Mouse (Mus musculus) limb, embryonic 15.5 days (tissue): ENCODE measurements around the gene Shank2. TPM values are rescaled to one million over a fixed set of nuclear protein-coding genes. Genes with fewer than 3 reads are reported as not detected.

ENCODE experiments used
- ATAC-seq: fragments of 200-750 bp; cut with Nextera tagmentation; 2 replicates; pipeline ENCODE4 v1.8.0; 2017; ENCODE audit warnings: low read depth, moderate TSS enrichment; ENCODE audit not compliant: insufficient number of reproducible peaks, low FRiP score, low TSS enrichment
- H3K27ac ChIP-seq: fragments of 300-500 bp; sonication (generic); 2 replicates; pipeline ENCODE4 v1.5.1; 2015; ENCODE audit warnings: moderate library complexity, mild to moderate bottlenecking, inconsistent platforms
- H3K27me3 ChIP-seq: fragments of 300-500 bp; sonication (generic); 2 replicates; pipeline ENCODE4 v1.6.1; 2015; ENCODE audit warnings: inconsistent platforms
- H3K36me3 ChIP-seq: fragments of 300-500 bp; sonication (generic); 2 replicates; pipeline ENCODE4 v1.6.1; 2015; ENCODE audit warnings: inconsistent platforms
- H3K4me1 ChIP-seq: fragments of 300-500 bp; sonication (generic); 2 replicates; pipeline ENCODE4 v1.6.1; 2015; ENCODE audit warnings: inconsistent platforms
- H3K4me2 ChIP-seq: fragments of 300-500 bp; sonication (generic); 2 replicates; pipeline ENCODE4 v1.6.1; 2015; ENCODE audit warnings: mild to moderate bottlenecking, inconsistent platforms
- H3K4me3 ChIP-seq: fragments of 300-500 bp; sonication (generic); 2 replicates; pipeline ENCODE4 v1.5.1; 2015; ENCODE audit warnings: mild to moderate bottlenecking, inconsistent platforms
- H3K9ac ChIP-seq: fragments of 300-500 bp; sonication (generic); 2 replicates; pipeline ENCODE4 v1.6.1; 2015; ENCODE audit warnings: inconsistent platforms
- H3K9me3 ChIP-seq: fragments of 300-500 bp; sonication (generic); 2 replicates; pipeline ENCODE4 v1.6.1; 2016; ENCODE audit warnings: inconsistent platforms
- WGBS: fragments of 180-500 bp; shearing (Covaris S2); methylation state at CpG from one replicate; pipeline ENCODE4 v1.1.7; 2015; 5-methylcytosine and 5-hydroxymethylcytosine counted together
- polyA plus RNA-seq: library from polyadenylated mRNA; unstranded; fragments of >200 nt; fragmentation: Nextera tagmentation; extraction: Ambion mirVana; gene quantifications from 2 replicates; pipeline ENCODE4 v1.2.1, GENCODE M21; 2015

Gene Shank2
- polyA plus RNA-seq, 1 experiment from 2014 or later, result 0.17 TPM

GRCm38 (mm10) chr7:144111981-144112380 lies 110.3 kb downstream of the Shank2 start:
- no peaks in the 10 kb centered on the region for H3K36me3 ChIP-seq
- no peak overlapping the region for H3K9ac ChIP-seq
- no peak overlapping the region for H3K4me2 ChIP-seq
- no peaks in the 10 kb centered on the region for H3K4me1 ChIP-seq
- no peaks in the 10 kb centered on the region for H3K27me3 ChIP-seq
- ATAC-seq, result no peak
- WGBS, result 71% methylated on average over 3 of the region's 3 CpGs
- no peaks in the 10 kb centered on the region for H3K9me3 ChIP-seq
- no peak overlapping the region for H3K4me3 ChIP-seq
- H3K27ac ChIP-seq, result no peak overlapping the region

GRCm38 (mm10) chr7:144114230-144114629 lies 112.5 kb downstream of the Shank2 start:
- no peaks in the 10 kb centered on the region for H3K9me3 ChIP-seq
- H3K27me3 ChIP-seq, result no peaks in the 10 kb centered on the region
- H3K4me3 ChIP-seq, result no peak overlapping the region
- WGBS, result 59% methylated on average over 3 of the region's 3 CpGs
- no peaks in the 10 kb centered on the region for H3K4me1 ChIP-seq
- no peak for ATAC-seq
- no peak overlapping the region for H3K4me2 ChIP-seq
- H3K36me3 ChIP-seq, result no peaks in the 10 kb centered on the region
- H3K9ac ChIP-seq, result no peak overlapping the region
- no peak overlapping the region for H3K27ac ChIP-seq

- H3K36me3 ChIP-seq, result no peaks in the 10 kb centered on the region
- no peak overlapping the region for H3K9ac ChIP-seq
- no peak overlapping the region for H3K27ac ChIP-seq
- no peak for ATAC-seq
- no peak overlapping the region for H3K4me3 ChIP-seq
- 82% methylated on average over 1 of the region's 1 CpGs for WGBS
- H3K4me1 ChIP-seq, result no peaks in the 10 kb centered on the region
- H3K9me3 ChIP-seq, result no peaks in the 10 kb centered on the region
- H3K27me3 ChIP-seq, result no peaks in the 10 kb centered on the region
- no peak overlapping the region for H3K4me2 ChIP-seq
Observed at GRCm38 (mm10) chr7:144119562-144119961, 117.8 kb downstream of the Shank2 start.

- Histone ChIP-seq H3K9ac (no peak overlapping the region), H3K4me3 (no peak overlapping the region), H3K36me3 (no peaks in the 10 kb centered on the region), H3K4me1 (no peaks in the 10 kb centered on the region), H3K4me2 (no peak overlapping the region), H3K27ac (no peak overlapping the region), H3K9me3 (no peaks in the 10 kb centered on the region), H3K27me3 (no peaks in the 10 kb centered on the region)
- WGBS, result 80% methylated on average over 22 of the region's 22 CpGs
- no peak for ATAC-seq
Observed at GRCm38 (mm10) chr7:144132699-144133387, 131.1 kb downstream of the Shank2 start.

GRCm38 (mm10) chr7:144133388-144133998 lies 131.8 kb downstream of the Shank2 start:
- 63% methylated on average over 9 of the region's 9 CpGs for WGBS
- no peaks in the 10 kb centered on the region for H3K4me1 ChIP-seq
- H3K27ac ChIP-seq, result no peak overlapping the region
- no peaks in the 10 kb centered on the region for H3K36me3 ChIP-seq
- H3K9ac ChIP-seq, result no peak overlapping the region
- no peak overlapping the region for H3K4me2 ChIP-seq
- H3K27me3 ChIP-seq, result no peaks in the 10 kb centered on the region
- H3K9me3 ChIP-seq, result no peaks in the 10 kb centered on the region
- H3K4me3 ChIP-seq, result no peak overlapping the region
- ATAC-seq, result no peak

GRCm38 (mm10) chr7:144134699-144135098 lies 133.0 kb downstream of the Shank2 start:
- no peak for ATAC-seq
- Histone ChIP-seq H3K4me2 (no peak overlapping the region), H3K9me3 (no peaks in the 10 kb centered on the region), H3K4me1 (no peaks in the 10 kb centered on the region), H3K9ac (no peak overlapping the region), H3K27me3 (no peaks in the 10 kb centered on the region), H3K4me3 (no peak overlapping the region), H3K36me3 (no peaks in the 10 kb centered on the region), H3K27ac (no peak overlapping the region)
- 88% methylated on average over 11 of the region's 11 CpGs for WGBS

- no peak overlapping the region for H3K4me2 ChIP-seq
- H3K4me3 ChIP-seq, result no peak overlapping the region
- H3K27ac ChIP-seq, result no peak overlapping the region
- no peak overlapping the region for H3K9ac ChIP-seq
- no peaks in the 10 kb centered on the region for H3K4me1 ChIP-seq
- H3K36me3 ChIP-seq, result no peaks in the 10 kb centered on the region
- H3K27me3 ChIP-seq, result no peaks in the 10 kb centered on the region
- no peak for ATAC-seq
- 58% methylated on average over 2 of the region's 2 CpGs for WGBS
- H3K9me3 ChIP-seq, result no peaks in the 10 kb centered on the region
Observed at GRCm38 (mm10) chr7:144137827-144138226, 136.1 kb downstream of the Shank2 start.

GRCm38 (mm10) chr7:144138476-144138875 lies 136.7 kb downstream of the Shank2 start:
- Histone ChIP-seq H3K27me3 (no peaks in the 10 kb centered on the region), H3K9ac (no peak overlapping the region), H3K9me3 (no peaks in the 10 kb centered on the region), H3K4me3 (no peak overlapping the region), H3K36me3 (no peaks in the 10 kb centered on the region), H3K4me1 (no peaks in the 10 kb centered on the region), H3K27ac (no peak overlapping the region), H3K4me2 (no peak overlapping the region)
- 65% methylated on average over 2 of the region's 2 CpGs for WGBS
- no peak for ATAC-seq

- Histone ChIP-seq H3K4me1 (no peaks in the 10 kb centered on the region), H3K9ac (no peak overlapping the region), H3K36me3 (no peaks in the 10 kb centered on the region), H3K27ac (no peak overlapping the region), H3K9me3 (no peaks in the 10 kb centered on the region), H3K4me2 (no peak overlapping the region), H3K27me3 (no peaks in the 10 kb centered on the region), H3K4me3 (no peak overlapping the region)
- 69% methylated on average over 2 of the region's 2 CpGs for WGBS
- ATAC-seq, result no peak
Observed at GRCm38 (mm10) chr7:144139691-144140090, 138.0 kb downstream of the Shank2 start.

GRCm38 (mm10) chr7:144140470-144140869 lies 138.7 kb downstream of the Shank2 start:
- no peaks in the 10 kb centered on the region for H3K4me1 ChIP-seq
- no peak overlapping the region for H3K9ac ChIP-seq
- no peak overlapping the region for H3K27ac ChIP-seq
- H3K4me2 ChIP-seq, result no peak overlapping the region
- no peaks in the 10 kb centered on the region for H3K36me3 ChIP-seq
- H3K4me3 ChIP-seq, result no peak overlapping the region
- H3K9me3 ChIP-seq, result no peaks in the 10 kb centered on the region
- 65% methylated on average over 3 of the region's 3 CpGs for WGBS
- ATAC-seq, result no peak
- no peaks in the 10 kb centered on the region for H3K27me3 ChIP-seq

GRCm38 (mm10) chr7:144142036-144142435 lies 140.3 kb downstream of the Shank2 start:
- WGBS, result 56% methylated on average over 4 of the region's 4 CpGs
- Histone ChIP-seq H3K4me2 (no peak overlapping the region), H3K4me3 (no peak overlapping the region), H3K9me3 (no peaks in the 10 kb centered on the region), H3K9ac (no peak overlapping the region), H3K36me3 (no peaks in the 10 kb centered on the region), H3K27ac (no peak overlapping the region), H3K4me1 (no peaks in the 10 kb centered on the region), H3K27me3 (no peaks in the 10 kb centered on the region)
- ATAC-seq, result no peak

- Histone ChIP-seq H3K9ac (no peak overlapping the region), H3K27me3 (no peaks in the 10 kb centered on the region), H3K4me3 (no peak overlapping the region), H3K4me1 (no peaks in the 10 kb centered on the region), H3K4me2 (no peak overlapping the region), H3K9me3 (no peaks in the 10 kb centered on the region), H3K27ac (no peak overlapping the region), H3K36me3 (no peaks in the 10 kb centered on the region)
- 63% methylated on average over 2 of the region's 2 CpGs for WGBS
- ATAC-seq, result no peak
Observed at GRCm38 (mm10) chr7:144143941-144144340, 142.2 kb downstream of the Shank2 start.
